Mouse (Mus musculus): ENCODE results near the gene Acyp1.

DNA sequence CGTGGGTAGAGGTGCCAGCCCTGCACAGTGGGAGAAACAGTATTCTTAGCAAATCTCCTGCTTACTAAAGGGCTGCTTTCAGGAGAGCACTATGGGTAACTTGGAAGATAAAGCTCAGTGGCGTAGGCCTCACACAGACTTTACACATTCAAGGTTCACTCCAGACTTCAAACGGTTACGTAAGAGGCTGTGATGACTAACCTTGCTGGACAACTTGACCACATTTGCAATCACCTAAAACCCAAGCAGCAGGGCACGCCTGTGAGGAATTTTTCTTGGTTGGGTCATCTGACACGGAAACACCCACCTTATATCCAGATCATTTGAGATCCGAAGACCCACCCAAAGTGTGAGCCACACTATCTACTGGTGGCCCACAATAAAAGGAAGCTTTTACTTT lies 41.9 kb upstream of the Acyp1 start:
- TF ChIP-seq POLR2A (IDR thresholded peaks at IDR 0.05; ENCODE audit: insufficient read depth, low read depth, low read length) = no peak
- TF ChIP-seq CTCF (IDR thresholded peaks at IDR 0.05) = no peak
